Mouse (Mus musculus) regulatory T cell (primary cell): ENCODE measurements at regions not wholly inside any gene's neighbourhood (a gene's known extent, or its start where the extent isn't known, plus 50 kb on each side); places are given as distances from the start of the nearest gene placed in this dataset.

Source experiments
- in situ Hi-C: fragments of 300-600 bp; cut with MboI, MseI; formaldehyde crosslinking; loops from one replicate; pipeline ENCODE4 v1.15.1; 2025; ENCODE audit warnings: high pct_unique_total_duplicates

- in situ Hi-C loops = no loop called here
Measured at GRCm38 (mm10) chr8:86359518-86359917, 221.0 kb downstream of the Abcc12 start.

- in situ Hi-C loops = no loop called here
Measured at GRCm38 (mm10) chr8:86353816-86354215, 226.7 kb downstream of the Abcc12 start.

- in situ Hi-C loops = no loop called here
Measured at GRCm38 (mm10) chr8:86351545-86352190, 228.8 kb downstream of the Abcc12 start.

GRCm38 (mm10) chr8:86350128-86350527 lies 230.4 kb downstream of the Abcc12 start:
- in situ Hi-C loops = no loop called here

- in situ Hi-C loops = no loop called here
Measured at GRCm38 (mm10) chr8:86342016-86342684, 238.3 kb downstream of the Abcc12 start.

- in situ Hi-C loops = no loop called here
Measured at GRCm38 (mm10) chr8:86338574-86339264, 241.8 kb downstream of the Abcc12 start.

- in situ Hi-C loops = no loop called here
Measured at GRCm38 (mm10) chr8:86331383-86331782, 249.1 kb downstream of the Abcc12 start.

GRCm38 (mm10) chr8:86328626-86329025 lies 251.9 kb downstream of the Abcc12 start:
- in situ Hi-C loops = no loop called here

GRCm38 (mm10) chr8:86327982-86328381 lies 252.5 kb downstream of the Abcc12 start:
- in situ Hi-C loops = no loop called here

GRCm38 (mm10) chr8:86325040-86325439 lies 255.4 kb downstream of the Abcc12 start:
- in situ Hi-C loops = no loop called here

GRCm38 (mm10) chr8:86324542-86324941 lies 255.9 kb downstream of the Abcc12 start:
- in situ Hi-C loops = no loop called here

GRCm38 (mm10) chr8:86323823-86324222 lies 256.7 kb downstream of the Abcc12 start:
- in situ Hi-C loops = no loop called here

- in situ Hi-C loops = no loop called here
Measured at GRCm38 (mm10) chr8:86322494-86322893, 258.0 kb downstream of the Abcc12 start.

- in situ Hi-C loops = no loop called here
Measured at GRCm38 (mm10) chr8:86320938-86321337, 259.5 kb downstream of the Abcc12 start.

GRCm38 (mm10) chr8:86318531-86318930 lies 262.0 kb downstream of the Abcc12 start:
- in situ Hi-C loops = no loop called here

- in situ Hi-C loops = no loop called here
Measured at GRCm38 (mm10) chr8:86316236-86316635, 264.2 kb downstream of the Abcc12 start.

GRCm38 (mm10) chr8:86309460-86309859 lies 271.0 kb downstream of the Abcc12 start:
- in situ Hi-C loops = no loop called here

- in situ Hi-C loops = no loop called here
Measured at GRCm38 (mm10) chr8:86307339-86307738, 273.1 kb downstream of the Abcc12 start.

GRCm38 (mm10) chr8:86301885-86302509 lies 278.5 kb downstream of the Abcc12 start:
- in situ Hi-C loops = no loop called here

- in situ Hi-C loops = no loop called here
Measured at GRCm38 (mm10) chr8:86288713-86289384, 291.6 kb downstream of the Abcc12 start.

GRCm38 (mm10) chr8:86282922-86283321 lies 297.6 kb downstream of the Abcc12 start:
- in situ Hi-C loops = no loop called here
